Mouse (Mus musculus): ENCODE measurements at regions not wholly inside any gene's neighbourhood (a gene's known extent, or its start where the extent isn't known, plus 50 kb on each side); places are given as distances from the start of the nearest gene placed in this dataset.

GRCm38 (mm10) chr8:128156221-128156620 is 202.2 kb upstream of the Nrp1 start:
- no peak for TF ChIP-seq CTCF (IDR thresholded peaks at IDR 0.05; ENCODE audit: borderline replicate concordance, extremely low read depth, insufficient read depth, insufficient read length)
- no peak for TF ChIP-seq POLR2A (IDR thresholded peaks at IDR 0.05; ENCODE audit: borderline replicate concordance, extremely low read depth, insufficient read depth, insufficient read length, poor library complexity, severe bottlenecking)

Measured in brain, embryonic 14.5 days (tissue).